Mouse (Mus musculus) forebrain, postnatal 0 days (tissue): Measurements from ENCODE around the gene Pqlc2. TPM values are rescaled to one million over a fixed set of nuclear protein-coding genes. Genes with fewer than 3 reads are reported as not detected.

Source experiments
- ATAC-seq: fragments of 200-750 bp; cut with Nextera tagmentation; 2 replicates; pipeline ENCODE4 v1.8.0; 2017; ENCODE audit warnings: mild to moderate bottlenecking, moderate library complexity
- DNase-seq: peaks from one replicate; pipeline ENCODE4 v3.0.0-alpha.2; 2015
- H3K27ac ChIP-seq: fragments of 300-500 bp; sonication (generic); 2 replicates; pipeline ENCODE4 v1.5.1; 2014; ENCODE audit warnings: low read depth, mild to moderate bottlenecking, antibody characterized with exemption, low read length, moderate library complexity, mixed read lengths
- H3K27me3 ChIP-seq: fragments of 300-500 bp; sonication (generic); 2 replicates; pipeline ENCODE4 v1.6.1; 2014; ENCODE audit warnings: mild to moderate bottlenecking, low read length, mixed read lengths; ENCODE audit not compliant: insufficient read depth
- H3K36me3 ChIP-seq: fragments of 300-500 bp; sonication (generic); 2 replicates; pipeline ENCODE4 v1.6.1; 2014; ENCODE audit warnings: mild to moderate bottlenecking, moderate library complexity; ENCODE audit not compliant: insufficient read depth
- H3K4me1 ChIP-seq: fragments of 300-500 bp; sonication (generic); 2 replicates; pipeline ENCODE4 v1.6.1; 2014; ENCODE audit warnings: antibody characterized with exemption; ENCODE audit not compliant: insufficient read depth
- H3K4me2 ChIP-seq: fragments of 300-500 bp; sonication (generic); 2 replicates; pipeline ENCODE4 v1.6.1; 2014; ENCODE audit warnings: low read depth, mild to moderate bottlenecking, moderate library complexity
- H3K4me3 ChIP-seq: fragments of 300-500 bp; sonication (generic); 2 replicates; pipeline ENCODE4 v1.5.1; 2014; ENCODE audit warnings: low read depth, low read length, mixed read lengths
- H3K9ac ChIP-seq: fragments of 300-500 bp; sonication (generic); 2 replicates; pipeline ENCODE4 v1.6.1; 2014; ENCODE audit warnings: mild to moderate bottlenecking
- H3K9me3 ChIP-seq: fragments of 300-500 bp; sonication (generic); 2 replicates; pipeline ENCODE4 v1.6.1; 2016; ENCODE audit warnings: low read length
- CTCF ChIP-seq: sonication (generic); IDR thresholded peaks from 2 replicates; pipeline ENCODE4 v1.5.1; 2016; ENCODE audit warnings: antibody characterized with exemption, control low read depth, low read depth
- WGBS: fragments of 180-500 bp; shearing (Covaris S2); extraction: QIAGEN DNeasy Blood & Tissue Kit; methylation state at CpG from one replicate; pipeline ENCODE4 v1.1.7; 2014; 5-methylcytosine and 5-hydroxymethylcytosine counted together
- polyA plus RNA-seq: library from polyadenylated mRNA; unstranded; fragments of >200 nt; fragmentation: Nextera tagmentation; extraction: Ambion mirVana; gene quantifications from 2 replicates; pipeline ENCODE4 v1.2.1, GENCODE M21; 2015
- total RNA-seq: library from RNA; depleted of rRNA; stranded (reverse); fragments of >200 nt; gene quantifications from 2 replicates; pipeline ENCODE4 v1.2.3, GENCODE M21; 2014

The Pqlc2 gene
- total and polyA plus RNA-seq, 2 experiments from 2014 or later: 12.1 to 15.3 TPM

GRCm38 (mm10) chr4:139305521-139305920, 5.0 kb downstream of the Pqlc2 start:
- 92% methylated on average over 3 of the region's 3 CpGs for WGBS
- DNase-seq (no peak), ATAC-seq (no peak)
- no peak overlapping the region for H3K4me3 ChIP-seq
- no peak overlapping the region for H3K4me2 ChIP-seq
- H3K36me3 ChIP-seq: peaks cover 28% of the 10 kb centered on the region
- TF ChIP-seq CTCF: no peak
- H3K9me3 ChIP-seq: no peaks in the 10 kb centered on the region
- no peaks in the 10 kb centered on the region for H3K27me3 ChIP-seq
- H3K27ac ChIP-seq: no peak overlapping the region
- peaks cover 12% of the 10 kb centered on the region; the same call in 1 of the 2 replicates for H3K4me1 ChIP-seq
- H3K9ac ChIP-seq: no peak overlapping the region

GRCm38 (mm10) chr4:139302241-139302640, 8.3 kb downstream of the Pqlc2 start:
- H3K27me3 ChIP-seq: no peaks in the 10 kb centered on the region
- no peak overlapping the region for H3K27ac ChIP-seq
- ATAC-seq (no peak), DNase-seq (no peak)
- WGBS: 63% methylated on average over 5 of the region's 5 CpGs
- peaks cover 56% of the 10 kb centered on the region for H3K36me3 ChIP-seq
- no peaks in the 10 kb centered on the region for H3K9me3 ChIP-seq
- no peak overlapping the region for H3K4me2 ChIP-seq
- no peak overlapping the region for H3K9ac ChIP-seq
- H3K4me1 ChIP-seq: no peaks in the 10 kb centered on the region
- no peak for TF ChIP-seq CTCF
- no peak overlapping the region for H3K4me3 ChIP-seq

- Histone ChIP-seq H3K4me1 (no peaks in the 10 kb centered on the region), H3K27ac (no peak overlapping the region), H3K9ac (no peak overlapping the region), H3K36me3 (peaks cover 56% of the 10 kb centered on the region), H3K4me2 (no peak overlapping the region), H3K9me3 (no peaks in the 10 kb centered on the region), H3K27me3 (no peaks in the 10 kb centered on the region), H3K4me3 (no peak overlapping the region)
- 89% methylated on average over 8 of the region's 8 CpGs for WGBS
- ATAC-seq: no peak
- no peak for DNase-seq
- TF ChIP-seq CTCF: no peak
These were observed 8.7 kb downstream of the Pqlc2 start for GRCm38 (mm10) chr4:139301780-139302179.

GRCm38 (mm10) chr4:139298671-139299366, 11.7 kb downstream of the Pqlc2 start:
- peaks cover 51% of the 10 kb centered on the region for H3K36me3 ChIP-seq
- H3K4me1 ChIP-seq: no peaks in the 10 kb centered on the region
- no peak overlapping the region for H3K4me2 ChIP-seq
- H3K4me3 ChIP-seq: no peak overlapping the region
- DNase-seq (no peak), ATAC-seq (no peak)
- H3K27me3 ChIP-seq: no peaks in the 10 kb centered on the region
- 81% methylated on average over 12 of the region's 12 CpGs for WGBS
- no peak overlapping the region for H3K9ac ChIP-seq
- H3K9me3 ChIP-seq: no peaks in the 10 kb centered on the region
- no peak overlapping the region for H3K27ac ChIP-seq
- no peak for TF ChIP-seq CTCF

- no peak overlapping the region for H3K9ac ChIP-seq
- WGBS: 74% methylated on average over 4 of the region's 4 CpGs
- DNase-seq (no peak), ATAC-seq (no peak)
- no peaks in the 10 kb centered on the region for H3K4me1 ChIP-seq
- no peak overlapping the region for H3K4me2 ChIP-seq
- no peak overlapping the region for H3K4me3 ChIP-seq
- H3K9me3 ChIP-seq: no peaks in the 10 kb centered on the region
- no peak for TF ChIP-seq CTCF
- H3K36me3 ChIP-seq: peaks cover 47% of the 10 kb centered on the region
- H3K27me3 ChIP-seq: no peaks in the 10 kb centered on the region
- H3K27ac ChIP-seq: no peak overlapping the region
These were observed 12.9 kb downstream of the Pqlc2 start for GRCm38 (mm10) chr4:139297566-139297965.

- Histone ChIP-seq H3K9me3 (no peaks in the 10 kb centered on the region), H3K9ac (no peak overlapping the region), H3K4me3 (no peak overlapping the region), H3K4me2 (no peak overlapping the region), H3K36me3 (peaks cover 37% of the 10 kb centered on the region), H3K27ac (no peak overlapping the region), H3K4me1 (no peaks in the 10 kb centered on the region), H3K27me3 (no peaks in the 10 kb centered on the region)
- no peak for ATAC-seq
- 91% methylated on average over 5 of the region's 5 CpGs for WGBS
- TF ChIP-seq CTCF: no peak
- DNase-seq: no peak
These were observed 18.5 kb downstream of the Pqlc2 start for GRCm38 (mm10) chr4:139292038-139292437.

- no peak for TF ChIP-seq CTCF
- Histone ChIP-seq H3K4me1 (no peaks in the 10 kb centered on the region), H3K4me3 (no peak overlapping the region), H3K27ac (no peak overlapping the region), H3K9me3 (no peaks in the 10 kb centered on the region), H3K36me3 (peaks cover 43% of the 10 kb centered on the region), H3K9ac (no peak overlapping the region), H3K27me3 (no peaks in the 10 kb centered on the region), H3K4me2 (no peak overlapping the region)
- DNase-seq (no peak), ATAC-seq (no peak)
- WGBS: 75% methylated on average over 16 of the region's 16 CpGs
These were observed 19.4 kb downstream of the Pqlc2 start for GRCm38 (mm10) chr4:139291099-139291498.
